Mouse (Mus musculus) bone marrow macrophage, adult 2 months (primary cell): ENCODE data around the gene Ccdc42. TPM values are rescaled to one million over a fixed set of nuclear protein-coding genes. Genes with fewer than 3 reads are reported as not detected.

Experiments used
- H3K27ac ChIP-seq: 2 replicates; pipeline ENCODE4 v1.5.1; 2012; ENCODE audit warnings: low read depth, low read length; ENCODE audit not compliant: insufficient read depth
- H3K4me1 ChIP-seq: 2 replicates; pipeline ENCODE4 v1.6.1; 2012; ENCODE audit warnings: low read length; ENCODE audit not compliant: control insufficient read depth, insufficient read depth
- H3K4me3 ChIP-seq: 2 replicates; pipeline ENCODE4 v1.5.1; 2012; ENCODE audit warnings: mild to moderate bottlenecking, low read length, moderate library complexity; ENCODE audit not compliant: insufficient read depth
- CTCF ChIP-seq: IDR thresholded peaks from 2 replicates; pipeline ENCODE4 v1.5.1; 2012; ENCODE audit warnings: low read depth, mild to moderate bottlenecking, low read length, moderate library complexity
- POLR2A ChIP-seq: IDR thresholded peaks from 2 replicates; pipeline ENCODE4 v1.6.1; 2012; ENCODE audit warnings: mild to moderate bottlenecking, low read depth, low read length, borderline replicate concordance
- polyA plus RNA-seq: library from polyadenylated mRNA; stranded (reverse); fragments of >200 nt; gene quantifications from 2 replicates; pipeline ENCODE4 v1.2.4, GENCODE M21; 2012; ENCODE audit not compliant: missing spikeins, insufficient read depth, insufficient read length

Gene Ccdc42
- polyA plus RNA-seq, 1 experiment = not detected

GRCm38 (mm10) chr11:68644781-68645180 lies 58.0 kb downstream of the Ccdc42 start:
- no peak overlapping the region for H3K4me3 ChIP-seq
- no peak for TF ChIP-seq CTCF
- TF ChIP-seq POLR2A = no peak
- peaks cover 2% of the 10 kb centered on the region; the same call in 1 of the 2 replicates for H3K4me1 ChIP-seq
- no peak overlapping the region for H3K27ac ChIP-seq

Other genes with a start within 250 kb of the Ccdc42 start
- gene Ntn1, start 186.2 kb upstream of the Ccdc42 start, polyA plus RNA-seq = 0.09 TPM in 1 of 2 replicates, not detected in the other
- 120 and 122 TPM in 2 replicates for gene Pik3r5, start 154.9 kb upstream of the Ccdc42 start, polyA plus RNA-seq
- 30.1 and 35.5 TPM in 2 replicates for gene Pik3r6, start 84.0 kb upstream of the Ccdc42 start, polyA plus RNA-seq
- gene Mfsd6l, start 30.8 kb upstream of the Ccdc42 start, polyA plus RNA-seq = 0.35 and 1.2 TPM in 2 replicates
- gene Myh10, start 104.5 kb downstream of the Ccdc42 start, polyA plus RNA-seq = 0.75 and 1.4 TPM in 2 replicates